Mouse (Mus musculus) thymus, adult 2 months (tissue): ENCODE data around the gene Slc7a6os.

Experiments used
- CTCF ChIP-seq: fragments of 200-500 bp; IDR thresholded peaks from 2 replicates; pipeline ENCODE4 v1.5.1; 2012; ENCODE audit warnings: mild to moderate bottlenecking, control low read depth, low read length, moderate library complexity, borderline replicate concordance; ENCODE audit not compliant: control insufficient read depth, poor library complexity, insufficient read depth; ENCODE audit errors: extremely low read depth
- POLR2A ChIP-seq: fragments of 200-500 bp; IDR thresholded peaks from 2 replicates; pipeline ENCODE4 v1.6.1; 2012; ENCODE audit warnings: mild to moderate bottlenecking, low read length, control low read depth, moderate library complexity; ENCODE audit not compliant: control insufficient read depth, poor library complexity, insufficient read depth; ENCODE audit errors: extremely low read depth

GRCm38 (mm10) chr8:106163251-106163650 is 47.5 kb downstream of the Slc7a6os start:
- TF ChIP-seq CTCF (no peak), POLR2A (no peak)
